Mouse (Mus musculus) lung, postnatal 25 days (tissue): ENCODE measurements around the gene Bbip1.
"Not testable (repeated sequence)": the region's sequence is repeated elsewhere in the genome, so short reads cannot be mapped to it uniquely, and the experiment has no call there.

ENCODE experiments used
- DNase-seq: peaks from one replicate; pipeline ENCODE4 v3.0.0; 2022; ENCODE audit warnings: low spot score

Bbip1 gene

GRCm38 (mm10) chr19:53943802-53944785, at the start of gene Bbip1, which contains the start of gene Shoc2:
Gene Bbip1, minus strand, starts transcription at chr19:53944627.
Gene Shoc2, plus strand, starts transcription at chr19:53944306.
- DNase-seq, result peak; percentile 99

GRCm38 (mm10) chr19:53993860-53994259, 49.4 kb upstream of the Bbip1 start:
- DNase-seq, result no peak

DNA sequence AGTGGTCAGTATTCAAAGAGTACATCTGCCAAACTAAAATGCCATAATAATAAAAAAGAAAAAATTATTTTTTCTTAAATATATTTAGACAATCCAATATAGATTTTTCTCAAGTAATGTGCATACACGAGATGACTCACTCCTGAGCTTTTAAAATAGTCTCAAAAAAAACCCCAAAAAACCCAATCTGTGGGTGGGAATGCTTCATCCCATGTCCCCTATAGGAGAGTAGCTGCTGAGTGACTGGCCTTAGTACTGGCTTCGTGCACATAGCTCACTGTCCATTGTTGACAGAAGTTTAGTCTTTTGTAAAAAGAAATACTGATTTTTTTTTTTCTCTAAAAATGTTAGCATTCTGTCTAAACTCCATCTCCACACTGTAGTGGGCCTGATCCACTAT, 46.1 kb upstream of the Bbip1 start:
- no peak for DNase-seq

- DNase-seq, result no peak
Observed at GRCm38 (mm10) chr19:53984628-53985027, 40.2 kb upstream of the Bbip1 start.

- DNase-seq, result no peak
Observed at GRCm38 (mm10) chr19:53983336-53983735, 38.9 kb upstream of the Bbip1 start.

- no peak for DNase-seq
Observed at GRCm38 (mm10) chr19:53982041-53982440, 37.6 kb upstream of the Bbip1 start.

- no peak for DNase-seq
Observed at GRCm38 (mm10) chr19:53973656-53974055, 29.2 kb upstream of the Bbip1 start.

DNA sequence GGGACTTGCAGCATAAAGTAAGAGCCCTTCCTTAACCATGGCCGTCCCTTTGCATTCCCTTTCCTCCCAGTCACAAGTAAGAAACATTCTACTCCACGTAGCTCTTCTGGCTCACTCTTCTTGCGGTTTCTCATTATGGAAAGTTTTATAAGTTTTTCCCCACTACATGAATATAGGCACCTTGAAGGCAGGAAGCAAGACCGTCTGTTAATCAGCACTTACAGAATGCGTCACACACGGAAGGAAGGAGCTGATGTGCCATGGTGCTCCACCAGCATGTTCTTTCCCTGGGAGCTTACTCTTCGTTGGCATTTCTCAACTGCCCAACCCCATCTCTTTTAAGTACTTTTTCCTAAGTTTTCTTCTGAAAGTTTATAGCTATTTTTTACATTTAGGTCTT, 27.5 kb upstream of the Bbip1 start:
- no peak for DNase-seq

- no peak for DNase-seq
Observed at GRCm38 (mm10) chr19:53969226-53969625, 24.8 kb upstream of the Bbip1 start.

GRCm38 (mm10) chr19:53964910-53965633, 20.6 kb upstream of the Bbip1 start:
- no peak for DNase-seq

- DNase-seq, result not testable (repeated sequence)
Observed at GRCm38 (mm10) chr19:53964347-53964746, 19.9 kb upstream of the Bbip1 start.

DNA sequence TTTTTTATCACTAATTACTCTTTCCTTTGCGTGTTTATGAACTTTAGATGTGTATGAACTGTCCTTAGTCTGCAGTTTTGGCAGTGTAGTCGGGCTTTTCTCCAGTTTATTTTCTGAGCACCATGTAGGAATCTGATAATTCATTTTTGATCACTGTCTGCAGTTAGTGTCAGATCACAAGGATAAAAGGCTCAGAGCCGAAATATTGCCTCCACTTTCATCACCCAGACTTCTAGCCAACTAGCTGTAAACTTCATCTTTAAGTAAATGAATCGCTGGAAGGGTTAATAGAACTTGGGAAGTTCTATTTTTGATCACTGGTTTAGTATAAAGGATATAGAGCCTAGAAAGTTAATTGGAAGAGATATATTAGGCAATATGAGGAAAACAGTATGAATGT, 18.1 kb upstream of the Bbip1 start:
- no peak for DNase-seq

GRCm38 (mm10) chr19:53957513-53957912, 13.1 kb upstream of the Bbip1 start:
- no peak for DNase-seq

- DNase-seq, result peak; percentile 21
Observed at GRCm38 (mm10) chr19:53945171-53946042, 980 bp upstream of the Bbip1 start.

DNA sequence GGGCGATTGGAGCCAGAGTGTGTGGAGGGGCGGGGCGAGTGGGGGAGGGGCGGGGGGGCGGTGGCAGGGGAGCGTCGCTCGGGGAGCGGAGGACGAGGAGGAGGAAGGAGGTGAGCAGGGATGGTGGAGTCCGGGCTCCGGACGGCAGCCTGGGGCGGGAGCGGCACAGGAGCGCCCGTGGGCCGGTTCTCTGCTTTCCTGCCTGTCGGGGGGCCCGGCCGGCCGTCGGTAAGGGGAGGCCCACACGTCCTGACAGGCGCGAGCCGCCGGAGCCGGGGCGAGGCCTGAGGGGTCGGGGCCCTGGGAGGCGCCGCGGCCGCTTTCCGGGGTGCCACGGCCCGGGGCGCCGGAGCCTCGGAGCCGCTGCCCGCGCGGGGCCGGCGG, 351 bp upstream of the Bbip1 start:
- DNase-seq, result no peak

DNA sequence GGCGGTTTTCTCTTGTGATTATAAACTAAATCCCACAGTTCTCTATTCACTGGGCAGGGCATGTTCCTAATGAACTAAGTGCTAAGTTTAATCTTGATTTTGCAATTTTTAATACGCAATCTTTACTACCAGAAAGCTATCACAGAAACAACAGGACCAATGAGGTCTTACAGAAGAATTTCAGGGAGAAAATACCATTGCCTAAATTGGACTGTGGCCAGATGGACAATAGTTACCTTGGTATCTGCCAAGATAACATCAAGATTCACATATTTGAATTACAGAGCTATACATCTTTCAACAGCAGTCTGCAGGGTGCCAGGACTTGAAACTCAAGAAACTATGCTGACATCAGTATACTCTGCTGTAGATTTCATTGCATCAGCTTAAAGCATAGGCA, 2.1 kb downstream of the Bbip1 start:
- DNase-seq, result no peak

- DNase-seq, result no peak
Observed at GRCm38 (mm10) chr19:53941139-53941538, 3.3 kb downstream of the Bbip1 start.

GRCm38 (mm10) chr19:53939467-53939866, 5.0 kb downstream of the Bbip1 start:
- DNase-seq, result no peak

DNA sequence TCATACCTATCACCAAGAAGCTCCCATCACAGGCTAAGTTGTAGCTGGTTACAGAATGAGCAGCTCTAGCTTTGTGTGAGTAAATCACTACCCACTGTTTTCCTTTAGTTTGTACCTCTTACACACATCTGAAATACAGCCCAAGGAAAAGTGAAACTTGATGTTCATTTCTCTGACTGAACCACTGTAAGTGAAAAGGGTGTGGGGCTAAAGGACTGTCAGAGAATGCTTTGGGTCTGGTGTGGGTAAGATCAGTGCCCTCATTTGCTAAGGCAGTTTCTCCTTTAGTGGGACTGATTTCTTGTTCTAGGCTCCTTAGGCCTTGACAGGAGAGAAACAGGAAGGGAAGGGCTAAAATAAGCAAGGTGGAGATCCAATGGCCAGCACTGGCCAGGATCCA, 10.4 kb downstream of the Bbip1 start:
- DNase-seq, result no peak

- DNase-seq, result no peak
Observed at GRCm38 (mm10) chr19:53933050-53933449, 11.4 kb downstream of the Bbip1 start.

DNA sequence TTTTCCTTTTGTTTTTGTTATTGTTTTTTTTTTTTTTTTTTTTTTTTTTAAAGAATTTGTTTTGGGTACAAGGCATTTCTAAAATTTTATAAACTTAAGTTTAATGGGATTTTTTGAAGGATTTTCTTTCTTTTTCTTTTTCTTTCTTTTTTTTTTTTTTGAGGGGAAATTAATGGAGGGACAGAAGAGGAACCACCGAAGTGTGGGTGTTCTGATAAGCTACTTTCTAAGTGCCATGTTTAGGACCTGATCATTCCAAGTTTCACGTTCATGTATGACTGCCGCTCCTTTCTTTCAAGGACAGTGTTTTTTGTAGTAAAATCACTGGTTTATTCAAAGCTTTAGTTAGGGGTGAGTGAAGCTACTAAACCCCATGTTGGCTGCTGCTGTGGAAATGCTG, 15.2 kb downstream of the Bbip1 start:
- no peak for DNase-seq

GRCm38 (mm10) chr19:53926705-53927104, 17.7 kb downstream of the Bbip1 start:
- DNase-seq, result no peak
